Mouse (Mus musculus) T-cell, adult 66 days (primary cell): ENCODE measurements around the gene Gm21972. TPM values are rescaled to one million over a fixed set of nuclear protein-coding genes. Genes with fewer than 3 reads are reported as not detected.

Experiments
- total RNA-seq, 2 experiments: library from RNA; stranded (reverse); gene quantifications; 3 replicates in 1 of 2; 4 replicates in 1 of 2; pipeline ENCODE4 v1.2.4; 2023

Gm21972 gene
- total RNA-seq, result not detected

DNA sequence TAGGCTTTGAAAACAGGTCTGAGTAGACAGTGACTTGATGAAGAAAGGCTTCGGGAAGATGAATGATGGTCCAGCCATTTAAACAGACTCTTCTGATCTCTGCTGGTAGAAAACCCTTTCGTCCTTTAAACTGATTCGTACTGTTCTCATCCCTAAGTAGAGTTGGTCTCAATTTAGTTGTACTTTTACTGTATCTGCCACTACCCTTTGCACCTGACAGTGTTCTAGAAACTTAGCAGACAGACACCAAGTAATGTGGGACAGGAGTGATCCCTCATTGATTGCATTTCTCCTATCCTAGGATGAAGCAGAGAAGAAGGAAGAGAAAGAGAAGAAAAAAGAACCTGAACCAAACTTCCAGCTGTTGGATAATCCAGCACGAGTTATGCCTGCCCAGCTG, at the start of gene Gm21972:
TSS of gene Gm21972 (plus strand) at position 301 of the 400 bp plus-strand sequence.

DNA sequence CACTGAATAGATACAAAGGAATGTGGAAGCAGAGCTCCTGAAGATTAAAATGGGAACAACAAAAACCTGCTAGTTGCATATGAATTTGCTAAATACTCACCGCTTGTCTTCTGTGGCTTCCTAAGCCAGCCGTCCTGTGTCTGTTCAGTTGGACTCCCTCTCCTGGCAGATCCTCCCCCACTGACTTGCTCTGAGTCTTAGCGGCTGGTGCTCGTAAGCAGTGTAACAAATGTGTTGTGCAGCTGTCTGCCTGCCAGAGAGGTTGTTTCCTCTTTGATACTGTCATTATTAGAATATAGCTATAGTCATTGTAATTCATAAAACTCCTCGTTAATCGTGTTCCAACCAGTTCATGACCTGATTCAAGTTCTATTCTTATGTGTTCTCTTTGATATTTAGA, 21.7 kb upstream of the Gm21972 start, which contains the start of gene Htr2b:
TSS of gene Htr2b (minus strand) at position 192 of the 400 bp plus-strand sequence.

GRCm38 (mm10) chr1:86154133-86154823, 20.8 kb downstream of the Gm21972 start, which contains the start of gene Armc9:
Gene Armc9 (plus strand): TSS chr1:86154780.

Other genes starting within 250 kb of the Gm21972 start
- 10 to 100 TPM; 75.4 to 84.5 TPM for gene Itm2c, start 239.4 kb upstream of the Gm21972 start, total RNA-seq
- under 1 TPM; 0.50 to 0.59 TPM for gene 4933407L21Rik, start 205.2 kb upstream of the Gm21972 start, total RNA-seq
- 1 to 10 TPM; 2.8 to 4.6 TPM for gene Gpr55, start 172.6 kb upstream of the Gm21972 start, total RNA-seq
- not detected for gene Spata3, start 116.8 kb upstream of the Gm21972 start, total RNA-seq
- gene 2810459M11Rik, start 87.8 kb upstream of the Gm21972 start, total RNA-seq, result not detected
- gene Psmd1, start 69.2 kb upstream of the Gm21972 start, total RNA-seq, result 10 to 100 TPM; 54.8 to 56.1 TPM
- not detected for gene Htr2b, start 21.7 kb upstream of the Gm21972 start, total RNA-seq
- gene Armc9, start 21.1 kb downstream of the Gm21972 start, total RNA-seq, result 10 to 100 TPM; 11.1 to 12.7 TPM
- under 1 TPM in 1 of 2 experiments, not detected in 1; 0.30 TPM for gene B3gnt7, start 169.2 kb downstream of the Gm21972 start, total RNA-seq
- gene Ncl, start 225.8 kb downstream of the Gm21972 start, total RNA-seq, result 100 to 1,000 TPM; 482 to 558 TPM